Mouse (Mus musculus): ENCODE data around the gene Nt5c.

DNA sequence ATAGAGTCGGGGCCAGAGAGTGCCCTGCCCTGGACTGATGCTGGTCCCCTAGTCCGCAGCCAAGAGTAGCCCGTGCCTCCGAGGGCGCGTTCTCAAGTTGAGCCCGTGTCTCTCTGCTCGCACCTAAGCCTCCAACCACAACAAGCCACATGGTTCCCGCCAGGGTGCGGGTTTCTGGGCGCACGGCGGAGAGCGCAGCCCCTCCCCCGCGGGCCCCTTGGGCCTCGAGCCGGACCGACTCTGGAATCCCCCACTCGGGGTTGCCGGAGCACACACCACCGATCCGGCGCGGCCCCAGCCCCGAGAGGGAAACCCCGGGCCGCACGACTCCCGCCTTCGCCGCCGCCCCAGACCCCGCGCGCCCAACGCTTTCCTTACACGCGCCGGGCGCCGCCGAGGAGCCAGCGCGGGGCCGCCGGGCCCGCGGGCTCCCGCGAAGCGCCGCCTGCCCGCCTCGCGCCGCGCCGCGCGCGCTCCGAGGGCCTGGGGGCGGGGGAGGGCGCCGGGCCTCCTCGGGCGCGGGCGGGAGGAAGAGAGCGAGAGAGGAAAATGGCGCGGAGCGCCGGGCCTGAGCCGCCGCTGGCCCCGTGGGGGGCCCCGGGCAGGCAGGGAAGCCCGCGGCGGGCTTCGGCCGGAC lies 43.9 kb upstream of the Nt5c start:
- TF ChIP-seq MAFK (IDR thresholded peaks at IDR 0.05; ENCODE audit: insufficient read depth, low read depth, low read length) (no peak), HCFC1 (IDR thresholded peaks at IDR 0.05; ENCODE audit: borderline replicate concordance, insufficient read depth, low read length) (no peak)

Data from ES-E14 (cell line).